Mouse (Mus musculus) heart, embryonic 13.5 days (tissue): ENCODE results near the gene Slc26a9. TPM values are rescaled to one million over a fixed set of nuclear protein-coding genes. Genes with fewer than 3 reads are reported as not detected.

Experiments
- ATAC-seq: fragments of 200-750 bp; cut with Nextera tagmentation; 2 replicates; pipeline ENCODE4 v1.8.0; 2017; ENCODE audit warnings: moderate TSS enrichment; ENCODE audit not compliant: insufficient number of reproducible peaks, low FRiP score, low TSS enrichment; ENCODE audit errors: extremely low read depth
- H3K27ac ChIP-seq: fragments of 300-500 bp; sonication (generic); replicated peaks from 2 replicates; pipeline ENCODE4 v1.5.1; 2015; ENCODE audit warnings: moderate library complexity, mild to moderate bottlenecking, inconsistent platforms
- H3K27me3 ChIP-seq: fragments of 300-500 bp; sonication (generic); replicated peaks from 2 replicates; pipeline ENCODE4 v1.6.1; 2015; ENCODE audit warnings: mild to moderate bottlenecking, inconsistent platforms
- H3K36me3 ChIP-seq: fragments of 300-500 bp; sonication (generic); 2 replicates; pipeline ENCODE4 v1.6.1; 2015; ENCODE audit warnings: mild to moderate bottlenecking, inconsistent platforms
- H3K4me1 ChIP-seq: fragments of 300-500 bp; sonication (generic); 2 replicates; pipeline ENCODE4 v1.6.1; 2015; ENCODE audit warnings: inconsistent platforms
- H3K4me2 ChIP-seq: fragments of 300-500 bp; sonication (generic); 2 replicates; pipeline ENCODE4 v1.6.1; 2015; ENCODE audit warnings: inconsistent platforms, mild to moderate bottlenecking, moderate library complexity
- H3K4me3 ChIP-seq: fragments of 300-500 bp; sonication (generic); 2 replicates; pipeline ENCODE4 v1.5.1; 2015; ENCODE audit warnings: moderate library complexity, mild to moderate bottlenecking, inconsistent platforms
- H3K9ac ChIP-seq: fragments of 300-500 bp; sonication (generic); 2 replicates; pipeline ENCODE4 v1.6.1; 2015; ENCODE audit warnings: inconsistent platforms, mild to moderate bottlenecking, moderate library complexity
- H3K9me3 ChIP-seq: fragments of 300-500 bp; sonication (generic); 2 replicates; pipeline ENCODE4 v1.6.1; 2016; ENCODE audit warnings: inconsistent platforms
- WGBS: fragments of 180-500 bp; shearing (Covaris S2); methylation state at CpG from one replicate; pipeline ENCODE4 v1.1.7; 2015; ENCODE audit warnings: mixed read lengths; 5-methylcytosine and 5-hydroxymethylcytosine counted together
- polyA plus RNA-seq: library from polyadenylated mRNA; unstranded; fragments of >200 nt; fragmentation: Nextera tagmentation; extraction: Ambion mirVana; gene quantifications from 2 replicates; pipeline ENCODE4 v1.2.1, GENCODE M21; 2015

The Slc26a9 gene
- polyA plus RNA-seq, 1 experiment from 2014 or later = 0.08 TPM

- Histone ChIP-seq H3K9me3 (no peaks in the 10 kb centered on the region), H3K36me3 (no peaks in the 10 kb centered on the region), H3K4me2 (no peak overlapping the region), H3K27me3 (0 out of 2 replicates have a peak, but pooled peaks cover 2% of the 10 kb centered on the region), H3K4me1 (peaks cover 31% of the 10 kb centered on the region), H3K27ac (no peak overlapping the region), H3K9ac (no peak overlapping the region), H3K4me3 (no peak overlapping the region)
- WGBS = 70% methylated on average over 1 of the region's 1 CpGs
- ATAC-seq = no peak
These were observed 5.1 kb upstream of the Slc26a9 start for GRCm38 (mm10) chr1:131738760-131739159.

DNA sequence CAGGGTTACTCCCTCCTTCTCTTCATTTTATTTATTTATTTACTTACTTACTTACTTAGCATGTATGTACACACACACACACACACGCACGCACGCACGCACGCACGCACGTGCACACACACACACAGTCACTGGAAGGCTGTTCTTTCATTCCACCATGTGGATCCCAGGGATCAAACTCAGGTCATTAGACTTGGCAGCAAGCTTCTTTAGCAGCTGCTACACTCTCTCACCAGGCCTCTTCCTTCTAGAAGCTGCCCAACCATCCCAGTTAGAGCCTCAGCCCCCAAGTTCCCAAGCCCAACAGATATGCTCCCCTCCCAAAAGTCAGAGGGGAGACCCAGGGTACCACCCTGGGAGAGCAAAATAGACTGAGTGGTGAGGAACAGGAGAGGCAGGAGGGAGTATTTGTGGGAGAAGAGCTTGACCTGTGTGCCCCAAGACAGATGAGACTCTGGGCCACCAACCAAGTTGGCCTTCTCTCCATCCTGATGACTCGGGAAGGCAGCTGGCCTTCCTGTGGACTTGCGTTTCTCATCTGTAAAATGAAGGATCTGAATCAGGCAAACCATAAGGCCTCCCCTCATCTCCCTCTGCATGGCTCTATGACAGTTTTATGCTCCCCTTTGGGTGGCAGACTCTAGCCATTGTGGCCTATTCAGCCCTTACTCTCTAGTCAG lies 4.2 kb upstream of the Slc26a9 start:
- H3K9me3 ChIP-seq = no peaks in the 10 kb centered on the region
- ATAC-seq = no peak
- WGBS = 89% methylated on average over 9 of the region's 9 CpGs
- H3K9ac ChIP-seq = no peak overlapping the region
- H3K36me3 ChIP-seq = no peaks in the 10 kb centered on the region
- no peak overlapping the region for H3K4me3 ChIP-seq
- H3K27me3 ChIP-seq = 0 out of 2 replicates have a peak, but pooled peaks cover 2% of the 10 kb centered on the region
- peaks cover 35% of the 10 kb centered on the region for H3K4me1 ChIP-seq
- H3K4me2 ChIP-seq = no peak overlapping the region
- no peak overlapping the region for H3K27ac ChIP-seq

- H3K36me3 ChIP-seq = no peaks in the 10 kb centered on the region
- H3K9ac ChIP-seq = no peak overlapping the region
- peaks cover 22% of the 10 kb centered on the region for H3K27me3 ChIP-seq
- H3K4me3 ChIP-seq = no peak overlapping the region
- no peak for ATAC-seq
- 57% methylated on average over 5 of the region's 5 CpGs for WGBS
- H3K4me2 ChIP-seq = no peak overlapping the region
- peaks cover 20% of the 10 kb centered on the region for H3K4me1 ChIP-seq
- H3K27ac ChIP-seq = no peak overlapping the region
- no peaks in the 10 kb centered on the region for H3K9me3 ChIP-seq
These were observed 1.6 kb downstream of the Slc26a9 start for GRCm38 (mm10) chr1:131745391-131745790.

DNA sequence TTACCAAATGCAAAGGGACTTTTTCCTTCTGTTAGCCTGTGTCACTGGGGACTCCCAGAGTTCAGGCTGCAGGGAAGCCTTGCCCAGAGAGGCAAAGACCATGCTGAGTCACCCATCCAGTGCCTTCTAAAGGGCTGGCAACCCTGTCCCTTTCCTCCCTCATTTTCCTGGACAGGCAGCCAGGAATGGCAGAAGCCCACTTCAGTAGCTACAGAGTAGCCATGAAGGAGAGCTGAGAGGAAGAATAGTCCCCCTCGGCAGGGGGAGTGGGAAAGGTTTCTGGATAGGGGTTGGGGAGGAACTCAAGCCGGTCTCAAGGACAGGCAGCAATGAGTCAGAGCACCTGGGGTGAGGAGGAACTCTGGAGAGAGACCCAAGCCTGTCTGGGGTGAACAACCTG lies 3.9 kb downstream of the Slc26a9 start:
- peaks cover 30% of the 10 kb centered on the region for H3K27me3 ChIP-seq
- peaks cover 36% of the 10 kb centered on the region for H3K4me1 ChIP-seq
- WGBS = 56% methylated on average over 2 of the region's 2 CpGs
- H3K4me2 ChIP-seq = no peak overlapping the region
- H3K9me3 ChIP-seq = no peaks in the 10 kb centered on the region
- ATAC-seq = no peak
- H3K4me3 ChIP-seq = no peak overlapping the region
- H3K9ac ChIP-seq = no peak overlapping the region
- H3K27ac ChIP-seq = no peak overlapping the region
- H3K36me3 ChIP-seq = no peaks in the 10 kb centered on the region

DNA sequence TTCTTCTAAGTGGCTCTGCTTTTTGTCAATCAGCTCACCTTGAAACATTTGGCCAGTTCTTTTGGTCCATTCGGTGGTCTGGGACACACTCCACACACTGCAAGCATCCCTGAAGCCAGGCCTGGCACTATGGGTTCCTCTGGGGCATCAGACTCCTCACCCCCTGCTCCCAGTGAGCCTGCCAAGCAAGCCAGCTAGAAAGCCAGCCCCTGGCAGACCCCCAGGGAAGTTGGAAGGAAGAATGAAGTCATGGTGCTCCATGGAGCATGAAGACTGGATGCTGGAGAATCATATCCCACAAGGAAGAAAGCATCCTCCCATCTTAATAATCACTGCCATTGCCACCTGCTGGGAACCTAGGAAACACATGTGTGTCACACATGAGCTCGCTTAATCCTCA lies 4.8 kb downstream of the Slc26a9 start:
- H3K27me3 ChIP-seq = peaks cover 27% of the 10 kb centered on the region
- ATAC-seq = no peak
- H3K4me1 ChIP-seq = peaks cover 42% of the 10 kb centered on the region
- 68% methylated on average over 2 of the region's 2 CpGs for WGBS
- no peak overlapping the region for H3K9ac ChIP-seq
- H3K4me2 ChIP-seq = no peak overlapping the region
- H3K4me3 ChIP-seq = no peak overlapping the region
- no peaks in the 10 kb centered on the region for H3K9me3 ChIP-seq
- H3K36me3 ChIP-seq = no peaks in the 10 kb centered on the region
- H3K27ac ChIP-seq = no peak overlapping the region

- Histone ChIP-seq H3K9me3 (no peaks in the 10 kb centered on the region), H3K36me3 (no peaks in the 10 kb centered on the region), H3K4me2 (no peak overlapping the region), H3K27me3 (peaks cover 27% of the 10 kb centered on the region), H3K27ac (no peak overlapping the region), H3K4me1 (peaks cover 42% of the 10 kb centered on the region), H3K9ac (no peak overlapping the region), H3K4me3 (no peak overlapping the region)
- ATAC-seq = no peak
- 68% methylated on average over 15 of the region's 15 CpGs for WGBS
These were observed 6.1 kb downstream of the Slc26a9 start for GRCm38 (mm10) chr1:131749706-131750545.

DNA sequence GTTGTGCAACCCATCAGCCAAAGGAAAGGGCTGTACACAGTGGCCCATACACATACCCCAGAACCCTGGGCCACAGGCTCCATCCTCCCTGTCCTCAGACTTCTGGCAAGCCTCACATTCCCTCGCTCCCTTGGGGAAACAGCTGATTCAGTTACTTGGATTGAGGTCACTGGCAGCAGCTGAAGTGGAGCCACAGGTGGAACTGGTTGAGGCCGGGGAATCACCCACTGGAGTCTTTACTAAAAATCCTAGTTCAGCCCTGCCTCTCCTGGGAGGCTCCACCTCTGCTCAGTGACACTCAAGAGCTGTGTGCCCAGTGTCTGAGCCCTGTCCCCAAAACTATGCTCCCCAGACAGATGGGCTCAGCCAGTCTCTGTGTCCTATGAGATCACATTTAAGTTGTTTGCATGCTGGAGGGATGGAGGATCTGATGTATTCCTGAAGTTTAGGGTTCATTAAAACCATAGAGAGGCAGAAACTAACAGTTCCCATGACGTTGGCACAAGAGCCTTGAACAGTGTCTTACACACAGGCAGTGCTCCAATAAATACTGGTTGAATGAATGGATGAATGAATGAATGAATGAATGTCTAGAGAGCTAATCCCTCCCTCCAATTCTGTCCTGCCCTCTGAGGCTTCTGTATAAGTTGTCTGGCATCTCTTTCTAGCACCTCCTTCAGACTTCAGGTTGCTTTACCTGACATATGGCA lies 7.5 kb downstream of the Slc26a9 start:
- no peak overlapping the region for H3K4me3 ChIP-seq
- H3K27me3 ChIP-seq = peaks cover 21% of the 10 kb centered on the region
- H3K9ac ChIP-seq = no peak overlapping the region
- no peak overlapping the region; the same call in 1 of the 2 replicates for H3K27ac ChIP-seq
- ATAC-seq = no peak
- H3K9me3 ChIP-seq = no peaks in the 10 kb centered on the region
- no peaks in the 10 kb centered on the region for H3K36me3 ChIP-seq
- H3K4me2 ChIP-seq = no peak overlapping the region
- peaks cover 48% of the 10 kb centered on the region for H3K4me1 ChIP-seq
- 76% methylated on average over 3 of the region's 3 CpGs for WGBS

DNA sequence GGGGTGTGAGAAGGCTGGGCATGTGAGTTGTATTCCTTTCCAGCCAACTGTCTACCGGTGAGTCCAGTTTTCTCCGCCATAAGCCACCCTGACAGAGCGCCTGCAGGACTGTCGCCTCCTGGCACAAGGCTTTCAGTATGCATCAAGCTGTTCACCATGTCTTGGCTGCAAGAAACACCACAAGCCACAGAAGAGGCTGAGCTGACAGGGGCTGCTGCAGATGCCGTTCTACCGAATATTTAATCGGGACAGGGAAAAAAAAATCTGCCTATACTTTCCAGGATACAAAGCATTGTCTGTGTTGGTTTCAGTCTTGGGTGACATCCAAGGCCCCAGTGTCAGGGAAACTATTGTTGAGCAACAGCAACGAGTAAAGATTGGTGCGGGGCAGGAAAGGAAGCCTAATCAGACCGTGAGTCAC lies 8.1 kb downstream of the Slc26a9 start:
- Histone ChIP-seq H3K36me3 (no peaks in the 10 kb centered on the region), H3K27me3 (peaks cover 16% of the 10 kb centered on the region), H3K4me1 (peaks cover 45% of the 10 kb centered on the region), H3K9ac (no peak overlapping the region), H3K27ac (no peak overlapping the region; the same call in 1 of the 2 replicates), H3K4me2 (no peak overlapping the region), H3K9me3 (no peaks in the 10 kb centered on the region), H3K4me3 (no peak overlapping the region)
- ATAC-seq = no peak
- 62% methylated on average over 10 of the region's 10 CpGs for WGBS

DNA sequence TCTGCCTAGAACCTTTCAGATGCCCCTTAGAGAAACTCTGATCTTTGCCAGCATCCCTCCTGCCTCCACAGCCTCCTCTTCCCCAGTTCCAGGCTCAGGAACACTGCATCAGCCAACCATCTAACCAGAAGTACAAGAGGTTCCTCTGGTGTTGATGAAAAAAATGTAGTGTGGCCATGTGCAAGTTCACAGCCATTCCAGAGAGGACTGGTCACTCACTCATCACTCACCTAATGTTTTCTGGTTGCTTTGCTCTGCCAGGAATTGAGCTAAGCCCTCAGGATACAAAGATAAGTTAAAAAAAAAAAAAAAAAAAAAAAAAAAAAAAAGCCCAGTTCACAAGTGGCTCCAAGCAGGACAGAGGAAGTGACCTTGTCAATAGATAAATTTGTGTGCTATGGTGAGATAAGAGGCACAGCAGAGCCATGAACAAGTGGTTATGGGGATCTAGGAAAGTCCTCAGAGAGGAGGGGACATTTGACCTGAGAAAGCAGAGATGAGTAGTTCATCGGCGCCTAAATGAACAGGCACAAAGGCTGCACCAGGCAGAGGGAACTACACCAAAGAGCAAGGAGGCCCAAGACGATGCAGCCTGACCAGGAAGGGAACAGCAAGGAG lies 10.5 kb downstream of the Slc26a9 start:
- no peak for ATAC-seq

DNA sequence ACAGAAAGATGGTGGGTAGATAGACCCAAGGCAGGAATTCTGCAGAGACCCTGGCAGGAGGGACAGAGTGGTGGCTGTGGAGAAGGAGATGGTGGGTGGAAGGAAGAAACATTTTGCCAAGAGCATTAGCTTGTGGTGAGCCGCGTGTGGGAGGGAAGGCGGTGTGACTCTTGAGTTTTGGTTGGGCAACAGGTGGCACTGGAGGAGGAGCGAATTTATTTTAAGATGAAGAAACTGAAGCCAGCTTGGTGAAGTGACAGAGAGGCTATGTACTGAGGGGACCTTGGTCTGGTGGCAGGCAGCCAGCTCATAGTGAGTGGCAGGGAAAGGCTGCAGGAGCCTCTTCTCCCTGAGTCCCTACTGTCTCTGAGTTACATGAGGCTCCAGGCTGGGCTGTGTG lies 11.1 kb downstream of the Slc26a9 start:
- no peak for ATAC-seq
- Histone ChIP-seq H3K4me1 (peaks cover 50% of the 10 kb centered on the region), H3K27me3 (peaks cover 15% of the 10 kb centered on the region), H3K4me2 (no peak overlapping the region), H3K9me3 (no peaks in the 10 kb centered on the region), H3K9ac (no peak overlapping the region), H3K27ac (peak overlapping the region; percentile 59), H3K36me3 (no peaks in the 10 kb centered on the region), H3K4me3 (no peak overlapping the region)
- 57% methylated on average over 4 of the region's 4 CpGs for WGBS

More for the DNA sequence above, 10.5 kb downstream of the Slc26a9 start:
- H3K4me1 ChIP-seq = peaks cover 45% of the 10 kb centered on the region
- WGBS = 15% methylated on average over 3 of the region's 3 CpGs
- H3K4me3 ChIP-seq = no peak overlapping the region
- peaks cover 15% of the 10 kb centered on the region for H3K27me3 ChIP-seq
- H3K9ac ChIP-seq = no peak overlapping the region
- no peak overlapping the region for H3K4me2 ChIP-seq
- no peaks in the 10 kb centered on the region for H3K9me3 ChIP-seq
- H3K36me3 ChIP-seq = no peaks in the 10 kb centered on the region
- peak overlapping the region; percentile 59 for H3K27ac ChIP-seq

GRCm38 (mm10) chr1:131757211-131757610 lies 13.4 kb downstream of the Slc26a9 start:
- Histone ChIP-seq H3K9ac (no peak overlapping the region), H3K27ac (no peak overlapping the region)

More at GRCm38 (mm10) chr1:131757211-131757610, 13.4 kb downstream of the Slc26a9 start:
- ATAC-seq = no peak
- Histone ChIP-seq H3K4me2 (no peak overlapping the region), H3K36me3 (no peaks in the 10 kb centered on the region), H3K4me3 (no peak overlapping the region), H3K9me3 (no peaks in the 10 kb centered on the region), H3K4me1 (peaks cover 53% of the 10 kb centered on the region), H3K27me3 (peaks cover 4% of the 10 kb centered on the region; the same call in 1 of the 2 replicates)
- WGBS = 87% methylated on average over 6 of the region's 6 CpGs
